Mouse (Mus musculus) heart, adult 10 weeks (tissue): ENCODE results near the gene Tcte2. TPM values are rescaled to one million over a fixed set of nuclear protein-coding genes. Genes with fewer than 3 reads are reported as not detected.

Source experiments
- polyA plus RNA-seq: library from polyadenylated mRNA; stranded (reverse); fragments of 350-450 nt; fragmentation: Illumina TruSeq; extraction: RNeasy Lipid Tissue Mini Kit (QIAGEN cat#74804); gene quantifications from one replicate; pipeline ENCODE4 v1.2.3, GENCODE M21; 2014; ENCODE audit warnings: low read depth, low replicate concordance

Tcte2 gene
- 3.7 TPM for polyA plus RNA-seq

GRCm38 (mm10) chr17:13761179-13761913, at the start of gene Tcte2:
Gene Tcte2 (minus strand): TSS chr17:13761825.

GRCm38 (mm10) chr17:13759853-13760627, 1.6 kb downstream of the Tcte2 start, which contains the start of gene Afdn:
Gene Afdn (plus strand): TSS chr17:13760539.

Other genes with a start within 250 kb of the Tcte2 start
- gene Afdn, start 1.3 kb downstream of the Tcte2 start, polyA plus RNA-seq = 76.1 TPM
- not detected for gene Gm7168, start 186.5 kb upstream of the Tcte2 start, polyA plus RNA-seq
- gene Gm7356, start 241.9 kb upstream of the Tcte2 start, polyA plus RNA-seq = not detected